Mouse (Mus musculus): ENCODE measurements around the gene Dnajc19.

- TF ChIP-seq CHD2 (IDR thresholded peaks at IDR 0.05; ENCODE audit: low read depth, low read length), result no peak
- no peak for TF ChIP-seq HCFC1 (IDR thresholded peaks at IDR 0.05; ENCODE audit: borderline replicate concordance, insufficient read depth, low read length)
- TF ChIP-seq MAFK (IDR thresholded peaks at IDR 0.05; ENCODE audit: insufficient read depth, low read depth, low read length), result no peak
These were observed 8.4 kb downstream of the Dnajc19 start for GRCm38 (mm10) chr3:34072726-34073125.

Measured in ES-E14 (cell line).